Mouse (Mus musculus) left cerebral cortex, postnatal 14 days (tissue): ENCODE data around the gene Nfe2l1. TPM values are rescaled to one million over a fixed set of nuclear protein-coding genes. Genes with fewer than 3 reads are reported as not detected.

Experiments
- DNase-seq, 2 experiments: peaks; one replicate each; pipeline ENCODE4 v3.0.0; 2021 to 2022; ENCODE audit warnings: low spot score in 2 of 2, mixed read lengths in 1 of 2
- intact Hi-C: fragments of 180-260 bp; cut with DNase I; formaldehyde crosslinking; loops from one replicate; pipeline ENCODE4 v1.15.1; 2025
- long read RNA-seq, 2 experiments: library from polyadenylated mRNA; stranded (forward); transcript quantifications; one replicate each; pipeline ENCODE4 v2.0.0; 2021
- total RNA-seq, 2 experiments: library from RNA; stranded (reverse); gene quantifications; 2 replicates each; pipeline ENCODE4 v1.2.3; 2021

The Nfe2l1 gene
- total RNA-seq = 100 to 1,000 TPM; 205 to 209 TPM
- long read RNA-seq, experiment 1, full-length matches to known transcripts = 110 of 226 reads
- long read RNA-seq, experiment 1, partial matches to known transcripts = 30 of 226 reads
- long read RNA-seq, experiment 1, other reads (novel, unspliced or antisense) = 86 of 226 reads
- long read RNA-seq, experiment 2, full-length matches to known transcripts = 101 of 219 reads
- long read RNA-seq, experiment 2, partial matches to known transcripts = 29 of 219 reads
- long read RNA-seq, experiment 2, other reads (novel, unspliced or antisense) = 89 of 219 reads

DNA sequence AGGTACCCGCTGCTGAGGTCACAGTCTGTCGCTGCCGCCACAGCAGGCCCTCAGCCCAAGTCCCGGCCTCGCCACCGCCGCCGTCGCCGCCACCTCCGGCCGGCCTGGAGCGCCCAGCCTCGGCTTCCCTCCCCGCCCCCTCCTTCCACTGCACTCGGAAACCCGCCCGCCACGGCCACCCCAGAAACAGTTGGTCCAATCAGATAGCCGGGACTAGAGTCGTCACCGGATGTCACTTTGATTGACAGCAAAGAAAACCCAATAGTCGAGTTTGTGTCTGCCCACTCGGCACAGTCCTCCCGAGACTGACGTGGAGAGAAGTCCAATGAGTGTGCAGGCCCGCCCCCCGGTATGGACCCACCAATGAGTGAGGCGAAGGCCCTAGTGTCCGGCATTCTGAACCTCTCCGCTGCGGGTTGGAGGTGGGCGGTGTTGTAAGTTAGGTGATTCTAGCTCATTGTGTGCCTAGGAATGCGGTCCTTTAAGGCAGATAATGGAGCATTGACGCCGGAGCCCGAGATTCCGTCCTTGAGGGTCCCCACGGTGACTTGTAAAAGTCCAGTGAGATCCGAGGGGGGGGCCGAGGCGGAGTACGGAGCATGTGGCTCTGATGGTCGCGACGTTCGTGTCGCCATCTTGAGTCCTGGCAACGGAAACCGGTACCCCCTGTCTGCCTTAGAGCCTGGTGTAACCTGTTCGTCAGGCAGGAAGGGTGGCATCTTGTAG is at the start of gene Nfe2l1:
Gene Nfe2l1, minus strand, starts transcription at position 156 of the 726 bp plus-strand sequence.
- intact Hi-C loops = loop anchor here (5.0 kb wide), 1 partner anchor 43 kb away; the partner anchor contains the start of gene Cbx1
- peak; percentile 99 to 100 for DNase-seq

DNA sequence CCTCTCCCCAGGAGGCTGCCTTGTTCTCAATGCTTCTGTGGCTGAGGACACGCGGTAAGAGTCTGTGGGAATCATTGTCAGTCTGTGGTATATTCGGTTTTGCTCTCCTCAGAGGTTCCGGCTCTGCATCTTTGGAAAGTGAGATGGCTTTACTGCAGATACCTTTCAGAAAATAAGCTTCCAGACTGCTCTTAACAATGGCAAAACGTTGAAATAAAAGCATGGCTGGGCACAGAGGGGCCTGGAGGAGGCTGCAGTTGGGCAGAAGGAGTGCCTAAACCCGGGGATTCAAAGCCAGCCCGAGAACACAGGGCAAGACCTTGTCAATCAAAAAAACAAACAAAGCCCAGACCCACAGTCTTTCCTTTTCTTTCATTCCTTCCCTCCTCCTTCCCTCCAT is 49.6 kb upstream of the Nfe2l1 start:
- DNase-seq = no peak
- intact Hi-C loops = no loop called here

DNA sequence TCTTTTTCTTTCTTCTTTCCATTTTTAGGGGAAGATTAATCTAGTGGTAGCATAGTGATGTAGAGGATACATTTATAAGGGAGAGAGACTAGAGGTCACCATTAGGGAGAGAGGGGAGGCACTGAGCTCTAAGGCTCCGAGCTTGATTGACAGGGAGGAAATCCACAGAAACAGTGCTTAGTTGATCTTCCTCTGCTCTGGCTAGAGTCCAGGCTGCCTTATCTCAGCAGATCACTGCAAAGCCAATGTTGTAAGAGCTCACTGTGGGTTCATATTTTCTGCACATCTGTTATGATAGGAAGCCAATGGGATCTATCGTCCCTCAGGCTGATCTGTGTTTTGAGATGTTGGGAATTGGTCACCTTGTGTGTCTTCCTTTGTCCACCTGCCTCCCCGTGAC is 48.9 kb upstream of the Nfe2l1 start:
- no peak for DNase-seq
- intact Hi-C loops = no loop called here

DNA sequence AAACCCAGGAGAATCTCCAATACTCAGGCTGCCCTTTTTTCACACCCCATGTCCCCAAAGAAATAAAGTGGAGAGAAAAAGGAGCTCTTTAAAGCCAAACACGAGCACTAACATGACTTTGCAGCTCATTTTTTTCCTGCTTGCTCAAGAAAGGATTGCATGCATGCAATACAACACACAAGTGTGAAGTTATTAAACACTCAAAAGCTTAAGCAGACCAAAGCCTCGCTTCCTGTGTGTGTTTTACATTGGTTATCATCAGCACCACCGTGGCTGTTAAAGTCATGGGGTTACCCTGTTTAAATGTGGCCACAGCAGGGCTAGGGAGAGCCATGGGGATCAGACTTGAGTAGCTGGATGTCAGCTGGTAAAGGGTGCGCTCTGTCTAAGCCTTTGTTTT is 47.3 kb upstream of the Nfe2l1 start:
- intact Hi-C loops = no loop called here
- DNase-seq = no peak

DNA sequence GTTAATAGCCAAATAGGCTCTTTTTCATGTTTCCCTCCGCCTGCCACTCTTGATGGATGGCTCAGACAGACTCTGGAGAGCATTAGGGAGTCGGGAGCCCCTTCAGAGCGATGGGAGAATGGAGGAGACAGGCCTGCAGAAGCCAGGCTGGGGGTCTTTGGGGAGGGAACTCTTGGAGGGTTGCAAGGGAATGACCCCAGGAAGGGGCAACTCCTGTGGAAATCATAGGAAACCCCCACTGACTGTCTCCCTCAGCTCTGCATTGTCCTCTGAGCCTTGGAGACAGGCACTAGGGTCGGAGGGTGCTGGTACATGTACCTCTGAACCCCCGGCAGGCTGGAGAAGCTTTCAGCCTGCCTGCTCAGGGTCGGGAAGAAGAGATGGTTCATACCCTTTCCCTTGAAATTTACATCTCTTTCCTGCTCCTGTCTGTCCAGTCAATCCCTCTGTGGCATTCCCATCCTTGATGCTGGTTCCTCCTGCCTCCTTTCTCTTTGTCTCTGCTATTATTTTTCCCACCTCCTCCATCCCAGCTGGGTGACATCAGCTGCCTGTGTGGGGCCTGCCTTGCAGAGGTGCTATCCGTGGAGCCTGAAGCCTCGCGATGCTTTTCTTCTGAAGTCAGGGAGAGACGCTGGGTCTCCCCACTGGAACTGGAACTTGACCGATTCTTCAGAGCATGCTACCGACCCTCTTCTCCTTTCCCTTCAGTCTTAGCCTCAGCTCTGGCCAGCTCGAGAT is 46.7 kb upstream of the Nfe2l1 start:
- intact Hi-C loops = no loop called here
- peak; percentile 17 to 60 for DNase-seq

DNA sequence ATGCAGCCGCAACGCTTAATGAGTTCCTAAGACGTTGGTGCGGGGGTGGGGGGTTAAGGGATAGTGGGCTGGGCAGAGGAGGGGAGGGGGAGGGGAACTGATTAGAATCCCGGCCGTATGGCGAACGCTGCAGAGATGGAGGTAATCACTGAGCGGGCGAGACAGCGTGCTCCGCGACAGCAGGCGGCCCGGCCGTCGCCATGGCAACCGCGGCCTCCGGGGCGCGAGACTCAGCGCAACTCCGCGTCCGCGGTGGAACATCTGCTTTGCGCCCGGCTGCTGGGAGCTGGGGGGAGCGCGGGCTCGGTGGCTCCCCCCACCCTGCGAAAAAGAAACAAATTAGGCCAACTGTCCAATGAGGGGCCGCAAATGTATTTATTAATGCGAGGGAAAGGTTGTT is 46.0 kb upstream of the Nfe2l1 start:
- intact Hi-C loops = no loop called here
- DNase-seq = peak; percentile 88

DNA sequence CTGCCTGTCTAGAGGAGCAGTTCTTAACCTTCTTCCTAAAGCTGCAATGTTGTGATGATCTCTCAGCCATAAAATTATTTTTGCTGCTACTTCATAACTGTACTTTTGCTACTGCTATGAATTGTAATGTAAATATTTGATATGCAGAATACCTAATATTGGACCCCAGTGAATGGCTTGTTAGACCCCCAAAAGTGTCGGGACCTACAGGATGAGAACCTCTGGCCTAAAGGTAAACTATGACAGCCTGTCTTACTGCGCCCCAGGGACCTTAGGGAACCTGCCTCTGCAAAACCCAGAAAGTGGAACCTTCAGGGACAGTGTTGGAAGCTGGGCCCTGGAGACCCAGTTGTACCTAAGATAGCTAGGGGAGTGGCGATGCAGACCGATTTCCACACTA is 45.5 kb upstream of the Nfe2l1 start:
- DNase-seq = no peak
- intact Hi-C loops = no loop called here

DNA sequence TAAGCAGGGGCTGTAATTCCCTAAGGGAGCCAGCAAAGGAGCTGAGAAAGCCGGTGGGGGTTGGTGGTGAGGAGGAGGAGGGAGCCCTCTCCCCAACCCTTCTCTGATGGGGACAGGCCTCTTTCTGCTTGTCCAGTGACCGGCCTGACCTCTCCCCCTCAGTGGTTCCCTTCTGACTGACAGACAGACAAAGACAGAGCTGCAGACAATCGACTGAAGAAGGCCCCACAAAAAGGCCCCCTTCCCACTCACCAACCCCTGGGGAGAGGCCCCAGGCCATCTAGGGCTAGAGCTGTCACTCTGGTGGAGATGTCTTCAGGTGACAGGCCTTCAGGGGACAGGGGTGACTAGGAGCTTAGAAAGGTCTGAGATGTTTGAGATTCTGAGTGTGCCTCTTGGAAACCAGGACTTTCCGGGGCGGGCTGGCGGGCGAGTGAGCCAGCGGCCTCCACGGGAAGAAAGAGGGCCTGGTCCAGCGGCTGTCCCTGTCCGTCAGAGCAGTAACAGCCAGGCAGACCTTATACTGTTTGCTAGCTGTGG is 43.9 kb upstream of the Nfe2l1 start:
- intact Hi-C loops = loop anchor here (5.0 kb wide), 1 partner anchor 89 kb away; no protein-coding TSS in a partner anchor
- peak in 1 of 2 experiments; percentile 22 for DNase-seq

DNA sequence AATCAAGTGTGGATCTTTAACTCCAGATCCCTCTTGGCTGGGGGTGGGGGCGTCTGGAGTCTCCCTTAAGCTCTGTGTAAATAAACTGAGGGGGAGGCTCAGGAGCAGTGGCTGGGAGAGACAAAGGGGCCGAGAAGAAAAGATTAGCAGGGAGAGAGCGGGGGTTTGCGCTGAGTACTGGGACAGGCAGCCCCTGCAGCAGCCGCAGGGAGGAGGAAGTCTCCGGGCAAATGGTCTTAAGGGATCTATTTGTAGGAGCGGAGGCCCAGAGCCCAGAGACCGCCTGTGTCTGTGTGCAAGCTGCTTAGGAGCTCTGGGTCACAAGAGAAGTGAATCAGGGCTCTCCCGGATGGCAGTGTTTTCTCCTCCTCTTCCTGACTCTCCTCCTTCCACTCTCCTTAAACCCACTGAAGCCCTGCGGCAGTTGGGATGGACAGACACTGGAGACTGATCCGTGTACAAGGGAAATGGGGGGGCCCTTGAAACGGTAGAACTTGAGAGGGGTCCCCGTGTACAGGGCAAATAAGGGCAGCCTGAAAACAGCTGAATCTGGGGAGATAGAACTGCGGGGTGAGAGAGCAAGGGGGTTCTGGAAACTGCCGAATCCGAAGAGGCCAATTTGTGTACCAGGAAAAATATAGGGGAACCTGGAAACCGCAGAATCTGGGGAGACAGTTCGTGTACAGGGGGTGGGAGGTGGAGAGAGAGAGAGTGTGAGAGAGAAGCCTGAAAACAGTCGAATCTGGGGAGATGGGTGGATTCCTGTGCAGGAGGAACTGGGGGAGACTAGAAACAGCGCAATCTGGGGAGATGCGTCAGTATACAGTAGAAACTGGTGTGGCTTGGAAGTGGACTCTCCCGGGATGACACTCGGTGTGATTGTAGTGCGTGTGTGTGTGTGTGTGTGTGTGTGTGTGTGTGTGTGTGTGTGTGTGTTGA is 42.9 kb upstream of the Nfe2l1 start:
- DNase-seq = peak; percentile 41 to 54
- intact Hi-C loops = loop anchor here (5.0 kb wide), 1 partner anchor 90 kb away; no protein-coding TSS in a partner anchor

DNA sequence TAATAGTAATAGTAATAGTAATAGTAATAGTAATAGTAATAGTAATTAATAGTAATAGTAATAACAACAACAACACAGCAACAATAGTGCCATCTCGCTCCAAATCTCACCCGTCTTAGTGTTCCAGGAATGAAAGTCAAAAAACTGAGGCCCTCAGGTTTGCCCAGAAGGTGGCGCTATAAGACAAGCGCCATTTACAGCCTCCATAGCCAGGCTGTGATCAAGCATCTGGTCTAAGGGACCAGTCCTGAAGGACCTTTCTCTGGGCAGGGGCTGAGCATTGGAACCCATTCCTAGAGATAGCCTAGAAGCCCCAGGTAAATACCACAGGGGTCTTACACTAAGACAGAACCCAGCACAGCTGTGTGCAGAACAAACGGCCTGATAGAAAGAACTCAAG is 37.4 kb upstream of the Nfe2l1 start:
- DNase-seq = peak; percentile 75 to 83
- intact Hi-C loops = loop anchor here (1.0 to 10.0 kb wide), 2 partner anchors 43 to 312 kb away; no protein-coding TSS in a partner anchor

DNA sequence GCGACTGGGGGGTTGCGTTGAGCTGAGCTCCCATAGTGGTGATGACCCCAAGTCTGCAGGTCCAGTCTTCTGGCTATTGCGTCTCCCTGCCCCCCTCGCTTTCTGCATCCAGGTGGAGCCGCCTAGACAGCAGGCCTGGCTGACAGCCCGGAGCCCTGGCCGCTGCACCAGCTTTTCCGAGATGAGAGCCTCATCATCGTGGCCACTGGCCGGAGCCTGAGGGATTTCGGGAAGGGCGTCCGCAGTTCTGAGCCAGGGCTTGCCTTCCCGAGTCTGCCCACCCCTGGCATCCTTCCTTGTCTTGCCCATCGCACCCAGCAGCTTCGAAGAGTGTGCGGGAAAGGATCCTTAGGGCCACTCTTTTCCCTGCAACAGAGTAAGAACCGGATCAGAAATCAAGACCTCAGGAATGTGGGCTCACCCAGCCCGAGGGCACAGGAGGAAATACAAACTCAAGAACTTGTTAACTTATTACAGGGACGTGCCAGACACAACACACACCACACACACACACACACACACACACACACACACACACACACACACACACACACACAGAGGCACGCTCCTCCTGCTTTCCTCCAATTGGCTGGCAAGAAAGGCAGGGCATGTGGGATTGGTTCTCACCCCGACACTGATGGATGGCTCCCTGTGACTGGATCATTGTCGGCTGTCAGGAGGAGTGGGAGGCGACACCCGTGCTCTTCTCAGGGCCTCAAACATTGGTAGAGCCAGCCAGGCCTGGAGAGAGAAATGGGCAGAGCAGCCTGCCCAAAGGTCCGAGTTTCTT is 33.6 kb upstream of the Nfe2l1 start:
- DNase-seq = peak; percentile 20 to 49
- intact Hi-C loops = loop anchor here (5.0 to 10.0 kb wide), 3 partner anchors 76 to 586 kb away; partner anchors contain the start of gene Cbx1

DNA sequence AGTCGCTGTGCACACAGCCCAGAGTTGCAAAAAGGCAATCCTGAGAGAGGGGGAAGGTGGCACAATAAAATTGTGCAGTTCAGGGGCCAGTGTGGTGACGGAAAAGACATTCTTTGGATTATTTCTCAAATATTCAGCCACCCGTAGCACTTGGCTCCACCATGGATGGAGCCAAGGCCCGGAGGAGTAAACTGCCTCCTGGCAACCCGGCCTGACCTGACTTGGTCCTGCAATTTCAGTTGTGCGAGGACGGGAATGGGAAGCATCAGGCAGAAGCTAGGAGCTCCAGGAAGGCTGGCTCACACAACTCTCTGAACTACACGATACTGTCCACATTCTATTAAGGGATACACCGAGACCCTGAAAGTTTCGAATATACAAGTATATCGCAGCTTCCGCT is 32.8 kb upstream of the Nfe2l1 start:
- intact Hi-C loops = loop anchor here (5.0 to 10.0 kb wide), 3 partner anchors 75 to 585 kb away; partner anchors contain the start of gene Cbx1
- DNase-seq = no peak

DNA sequence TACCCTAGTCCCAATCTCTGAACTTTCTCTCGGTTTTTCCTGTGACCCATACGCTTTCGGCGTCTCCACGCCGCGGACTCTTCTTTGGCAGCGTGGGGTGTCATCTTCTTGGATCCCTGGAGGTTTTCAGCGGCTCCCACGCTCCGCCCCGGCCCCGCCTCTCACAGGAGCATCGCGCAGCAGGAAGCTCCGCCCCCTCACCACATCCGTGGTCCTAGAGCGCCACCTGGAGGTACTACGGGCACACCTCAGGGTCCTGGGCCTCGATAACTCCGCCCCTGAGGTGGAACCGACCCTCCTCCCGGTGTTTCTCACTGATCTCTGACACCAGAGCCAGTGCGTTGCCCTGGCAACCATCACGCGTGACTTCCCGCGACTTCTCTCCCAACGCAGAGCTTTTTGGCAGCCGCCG is 32.1 kb upstream of the Nfe2l1 start:
- peak; percentile 94 to 95 for DNase-seq
- intact Hi-C loops = loop anchor here (2.0 to 10.0 kb wide), 4 partner anchors 75 to 585 kb away; partner anchors contain the start of gene Cbx1

DNA sequence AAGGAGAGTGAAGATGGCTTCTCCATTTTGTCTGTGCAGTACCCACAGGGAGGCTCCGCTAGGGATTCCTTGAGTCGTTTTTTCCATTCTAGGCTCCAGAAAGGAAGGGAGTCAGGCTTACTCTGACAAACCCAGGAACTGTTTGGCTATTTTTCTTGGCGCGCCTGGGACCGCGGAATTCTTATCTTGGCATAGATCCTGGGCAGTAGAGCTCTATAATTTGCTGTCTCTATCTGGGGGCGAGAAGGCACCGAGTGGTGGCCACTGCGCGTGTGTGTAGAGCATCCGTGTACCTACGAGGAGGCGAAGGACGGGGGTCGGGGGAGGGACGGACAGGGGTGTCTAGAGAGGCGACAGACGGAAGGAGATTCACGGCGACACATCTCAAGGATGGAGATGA is 31.7 kb upstream of the Nfe2l1 start:
- intact Hi-C loops = loop anchor here (2.0 to 10.0 kb wide), 4 partner anchors 74 to 584 kb away; partner anchors contain the start of gene Cbx1
- DNase-seq = peak; percentile 39 to 58

DNA sequence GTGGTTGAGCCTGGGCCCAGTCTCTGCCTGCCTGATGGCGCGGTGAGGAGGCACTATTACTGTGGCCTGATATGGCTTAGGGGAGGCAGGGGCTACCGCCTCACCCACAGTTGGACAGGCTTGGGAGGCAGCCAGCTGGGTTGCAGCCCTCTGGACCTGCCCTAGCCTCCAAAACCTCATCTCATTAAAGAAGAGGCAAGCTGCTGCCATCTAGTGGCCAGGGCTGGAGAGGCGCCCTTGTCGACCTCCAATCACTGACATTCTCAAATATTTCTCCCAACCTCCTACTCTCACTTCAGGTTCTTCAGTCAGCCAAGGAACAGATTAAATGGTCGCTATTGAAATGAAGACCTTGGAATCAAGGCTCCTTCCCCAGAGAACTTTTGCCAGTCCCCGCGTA is 30.8 kb upstream of the Nfe2l1 start:
- intact Hi-C loops = loop anchor here (2.0 to 10.0 kb wide), 4 partner anchors 73 to 583 kb away; partner anchors contain the start of gene Cbx1
- peak; percentile 78 to 79 for DNase-seq

DNA sequence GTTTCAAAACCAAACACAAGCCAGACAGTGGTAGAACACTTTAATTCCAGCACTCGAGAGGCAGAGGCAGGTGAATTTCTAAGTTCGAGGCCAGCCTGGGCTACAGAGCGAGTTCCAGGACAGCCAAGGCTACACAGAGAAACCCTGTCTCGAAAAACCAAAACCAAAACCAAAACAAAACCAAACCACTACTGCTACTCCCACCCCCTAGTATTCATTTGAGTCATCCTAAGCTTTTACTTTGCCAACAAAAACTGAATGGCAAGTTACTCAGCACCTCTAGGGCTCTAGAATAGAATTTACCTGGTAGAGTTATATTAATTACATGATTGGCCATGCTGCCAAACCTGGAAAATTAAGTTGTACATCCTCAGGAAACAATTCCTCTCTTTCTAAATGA is 29.9 kb upstream of the Nfe2l1 start:
- intact Hi-C loops = loop anchor here (2.0 to 10.0 kb wide), 4 partner anchors 72 to 582 kb away; partner anchors contain the start of gene Cbx1
- DNase-seq = no peak

DNA sequence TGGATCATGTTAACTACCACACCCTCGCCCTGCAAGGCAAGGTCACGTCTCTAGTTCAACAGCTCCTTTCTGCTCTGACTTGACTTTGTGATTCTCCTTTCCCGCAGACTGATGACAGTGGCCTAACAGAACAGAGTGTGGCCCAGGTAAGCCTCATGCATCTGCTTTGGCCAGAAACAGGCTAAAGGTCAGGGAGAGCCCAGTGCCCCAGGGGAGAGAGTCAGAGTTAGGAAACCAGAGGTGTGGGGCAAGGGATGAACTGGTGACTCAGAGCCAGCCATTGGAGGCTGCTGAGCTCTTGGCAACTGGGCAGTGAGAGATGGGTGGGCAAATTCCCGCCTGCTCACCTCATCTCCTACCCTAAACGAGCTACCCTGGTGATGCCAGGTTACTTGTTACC is 27.7 kb upstream of the Nfe2l1 start:
- intact Hi-C loops = no loop called here

More for the DNA sequence above, 27.7 kb upstream of the Nfe2l1 start:
- DNase-seq = no peak
